10 mouse cellular contexts compared by ENCODE assay signal in the genomic region with DNA sequence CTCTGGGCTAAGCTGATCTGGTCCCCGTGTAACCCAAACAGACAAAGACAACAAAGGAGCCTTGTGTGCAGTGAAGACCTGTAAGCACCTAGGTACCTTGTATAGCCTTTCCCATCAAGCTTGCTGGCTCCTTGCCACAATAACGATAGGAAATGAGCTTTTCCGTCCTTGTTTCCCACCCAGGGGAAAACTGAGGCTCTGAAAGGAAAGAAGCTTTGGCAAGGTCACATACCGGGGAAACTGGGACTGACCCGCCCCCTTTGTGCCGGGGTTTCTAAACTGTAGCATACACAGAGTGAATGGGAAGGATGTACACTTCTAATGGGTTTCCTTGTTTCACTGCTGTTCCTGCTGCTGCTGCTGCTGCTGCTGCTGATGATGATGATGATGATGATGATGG. TPM values are rescaled to one million over a fixed set of nuclear protein-coding genes. Genes with fewer than 3 reads are reported as not detected.
DNase-seq lines count a peak whose midpoint lies in the region; ATAC-seq and TF ChIP-seq lines count a peak whose summit lies in the region.
"Had no signal": no experiment of that assay in that cellular context is flagged by ENCODE, and none has a peak within 500 bp of the region (broad histone marks: within the 10 kb centered on the region; RNA-seq: fewer than 3 reads in every experiment).

No protein-coding gene starts in this region.

- no peaks in the 10 kb centered on the region for H3K36me3 ChIP-seq in limb, embryonic 15.5 days
- H3K36me3 ChIP-seq in limb, embryonic 10.5 days: no peaks in the 10 kb centered on the region
- H3K36me3 ChIP-seq in heart, embryonic 10.5 days: no peaks in the 10 kb centered on the region
- no peaks in the 10 kb centered on the region for H3K36me3 ChIP-seq in kidney, adult 2 months (ENCODE audit: control insufficient read depth, insufficient read depth, low read length)
- no peaks in the 10 kb centered on the region for H3K36me3 ChIP-seq in forebrain, embryonic 16.5 days (ENCODE audit: control insufficient read depth, insufficient read depth)
- no peaks in the 10 kb centered on the region for H3K36me3 ChIP-seq in midbrain, embryonic 11.5 days (ENCODE audit: control insufficient read depth, insufficient read depth, low read length)

- no peak for ATAC-seq in limb, embryonic 15.5 days (ENCODE audit: insufficient number of reproducible peaks, low FRiP score, low TSS enrichment, low read depth)
- ATAC-seq in forebrain, embryonic 16.5 days: no peak
- no peak for ATAC-seq in midbrain, embryonic 11.5 days (ENCODE audit: low FRiP score)

- 0 out of 2 replicates have a peak overlapping the region, but pooled peaks have one; percentile 43 for H3K27ac ChIP-seq in limb, embryonic 15.5 days
- no peak overlapping the region for H3K27ac ChIP-seq in limb, embryonic 10.5 days
- H3K27ac ChIP-seq in heart, embryonic 10.5 days: 0 out of 2 replicates have a peak overlapping the region, but pooled peaks have one; percentile 22
- H3K27ac ChIP-seq in kidney, adult 2 months (ENCODE audit: insufficient read depth, low read depth, low read length): peak overlapping the region; percentile 62; the same call in 1 of the 2 replicates
- H3K27ac ChIP-seq in forebrain, embryonic 16.5 days (ENCODE audit: low read length): no peak overlapping the region
- H3K27ac ChIP-seq in midbrain, embryonic 11.5 days (ENCODE audit: low read depth, low read length): no peak overlapping the region
- H3K27ac ChIP-seq: left cerebral cortex, adult 2 months had no signal

- H3K4me3 ChIP-seq in limb, embryonic 15.5 days: no peak overlapping the region
- H3K4me3 ChIP-seq in limb, embryonic 10.5 days: no peak overlapping the region
- H3K4me3 ChIP-seq in heart, embryonic 10.5 days: no peak overlapping the region
- no peak overlapping the region for H3K4me3 ChIP-seq in kidney, adult 2 months (ENCODE audit: insufficient read depth, low read depth, low read length)
- no peak overlapping the region for H3K4me3 ChIP-seq in forebrain, embryonic 16.5 days (replicated peaks; ENCODE audit: low read length)
- H3K4me3 ChIP-seq in midbrain, embryonic 11.5 days (ENCODE audit: low read depth, low read length): no peak overlapping the region
- H3K4me3 ChIP-seq: left cerebral cortex, adult 2 months had no signal

- H3K9me3 ChIP-seq in limb, embryonic 15.5 days: no peaks in the 10 kb centered on the region
- H3K9me3 ChIP-seq in limb, embryonic 10.5 days (replicated peaks): no peaks in the 10 kb centered on the region
- H3K9me3 ChIP-seq in heart, embryonic 10.5 days: no peaks in the 10 kb centered on the region
- H3K9me3 ChIP-seq in forebrain, embryonic 16.5 days (ENCODE audit: control insufficient read depth, low read length): no peaks in the 10 kb centered on the region
- H3K9me3 ChIP-seq in midbrain, embryonic 11.5 days (ENCODE audit: control insufficient read depth, low read length): no peaks in the 10 kb centered on the region

- H3K4me2 ChIP-seq in limb, embryonic 15.5 days: no peak overlapping the region
- H3K4me2 ChIP-seq in forebrain, embryonic 16.5 days (ENCODE audit: low read length): no peak overlapping the region
- H3K4me2 ChIP-seq in midbrain, embryonic 11.5 days: no peak overlapping the region

- H3K9ac ChIP-seq in limb, embryonic 15.5 days: no peak overlapping the region
- H3K9ac ChIP-seq in forebrain, embryonic 16.5 days (replicated peaks; ENCODE audit: low read depth, low read length): no peak overlapping the region
- H3K9ac ChIP-seq in midbrain, embryonic 11.5 days (ENCODE audit: low read length): no peak overlapping the region

- TF ChIP-seq CTCF in kidney, adult 2 months (conservative IDR thresholded peaks at IDR 0.05; ENCODE audit: insufficient read depth, insufficient read length, low read depth, low read length): no peak

- DNase-seq in limb, embryonic 10.5 days (ENCODE audit: low spot score): no peak
- DNase-seq in heart, embryonic 10.5 days (ENCODE audit: low spot score): no peak
- peak; percentile 67 for DNase-seq in kidney, adult 2 months
- DNase-seq in skeletal muscle tissue, adult 2 months (ENCODE audit: low read depth, low spot score): peak; percentile 11
- no peak for DNase-seq in left cerebral cortex, adult 11 months (ENCODE audit: low spot score)
- DNase-seq in midbrain, embryonic 11.5 days (ENCODE audit: low spot score, missing footprints): no peak
- DNase-seq: thymus, postnatal 25 days had no signal

- 44% methylated on average over 6 of the region's 6 CpGs for WGBS in limb, embryonic 15.5 days
- WGBS in limb, embryonic 10.5 days: 60% methylated on average over 6 of the region's 6 CpGs
- 64% methylated on average over 6 of the region's 6 CpGs for WGBS in heart, embryonic 10.5 days
- WGBS in kidney, adult 2 months: 33% methylated on average over 6 of the region's 6 CpGs
- WGBS in forebrain, embryonic 16.5 days: 33% methylated on average over 6 of the region's 6 CpGs
- 74% methylated on average over 6 of the region's 6 CpGs for WGBS in midbrain, embryonic 11.5 days

- H3K27me3 ChIP-seq in limb, embryonic 15.5 days: 0 out of 2 replicates have a peak, but pooled peaks cover 3% of the 10 kb centered on the region
- H3K27me3 ChIP-seq in limb, embryonic 10.5 days (ENCODE audit: low read depth, poor library complexity, severe bottlenecking): no peaks in the 10 kb centered on the region
- H3K27me3 ChIP-seq in heart, embryonic 10.5 days (ENCODE audit: insufficient read depth, poor library complexity, severe bottlenecking): no peaks in the 10 kb centered on the region
- no peaks in the 10 kb centered on the region for H3K27me3 ChIP-seq in kidney, adult 2 months (replicated peaks; ENCODE audit: control insufficient read depth, insufficient read depth, low read length)
- H3K27me3 ChIP-seq in forebrain, embryonic 16.5 days (replicated peaks; ENCODE audit: control insufficient read depth, insufficient read depth, low read length): no peaks in the 10 kb centered on the region
- no peaks in the 10 kb centered on the region for H3K27me3 ChIP-seq in midbrain, embryonic 11.5 days (ENCODE audit: control insufficient read depth, insufficient read depth, low read length)

- H3K4me1 ChIP-seq in limb, embryonic 15.5 days: peaks cover 13% of the 10 kb centered on the region
- peaks cover 30% of the 10 kb centered on the region for H3K4me1 ChIP-seq in limb, embryonic 10.5 days
- H3K4me1 ChIP-seq in heart, embryonic 10.5 days: peaks cover 11% of the 10 kb centered on the region
- no peaks in the 10 kb centered on the region for H3K4me1 ChIP-seq in kidney, adult 2 months (ENCODE audit: control insufficient read depth, insufficient read depth, low read length)
- H3K4me1 ChIP-seq in forebrain, embryonic 16.5 days (replicated peaks; ENCODE audit: control insufficient read depth, insufficient read depth, low read length): 0 out of 2 replicates have a peak, but pooled peaks cover 6% of the 10 kb centered on the region
- H3K4me1 ChIP-seq in midbrain, embryonic 11.5 days (ENCODE audit: control insufficient read depth, insufficient read depth, low read length): no peaks in the 10 kb centered on the region

- TF ChIP-seq POLR2A in kidney, adult 2 months (IDR thresholded peaks at IDR 0.05; ENCODE audit: low read depth, low read length): no peak

RNA-seq across cellular contexts. Expression of a gene that starts 12.1 kb away (rescaled TPM):
- polyA plus RNA-seq in limb, embryonic 15.5 days (2015; fragmentation: Nextera tagmentation; extraction: Ambion mirVana): 33.1 and 44.4 TPM in 2 replicates
- 0.45 and 0.46 TPM in 2 replicates for polyA plus RNA-seq in limb, embryonic 10.5 days (2016; fragmentation: Nextera tagmentation; extraction: Ambion mirVana)
- polyA plus RNA-seq in heart, embryonic 10.5 days (2016; fragmentation: Nextera tagmentation; extraction: Ambion mirVana): 0.60 and 1.9 TPM in 2 replicates
- not detected in 2 replicates for polyA plus RNA-seq in kidney, adult 2 months (2012; rRNA removed)
- not detected in 2 replicates for polyA plus RNA-seq in forebrain, embryonic 16.5 days (2015; fragmentation: Nextera tagmentation; extraction: Ambion mirVana)
- 0.48 and 0.69 TPM in 2 replicates for polyA plus RNA-seq in midbrain, embryonic 11.5 days (2014; fragmentation: Nextera tagmentation; extraction: Ambion mirVana)

Comparison
In these comparisons a context has a peak if more than half of its experiments do, and no peak if none do; other contexts are left out.
1. H3K27ac ChIP-seq: peak in limb, embryonic 15.5 days (single experiment), heart, embryonic 10.5 days (single experiment) and kidney, adult 2 months (single experiment); none in limb, embryonic 10.5 days (single experiment), forebrain, embryonic 16.5 days (single experiment) and midbrain, embryonic 11.5 days (single experiment).
2. RNA of a gene that starts 12.1 kb away (polyA plus RNA-seq): 33.1 to 44.4 TPM in limb, embryonic 15.5 days; 0.60 to 1.9 TPM in heart, embryonic 10.5 days, 0.48 to 0.69 TPM in midbrain, embryonic 11.5 days, 0.45 to 0.46 TPM in limb, embryonic 10.5 days, not detected in forebrain, embryonic 16.5 days and not detected in kidney, adult 2 months; every median in the first group is over 10 times any median in the second.
3. DNase-seq: peak in kidney, adult 2 months (single experiment) and skeletal muscle tissue, adult 2 months (single experiment); none in limb, embryonic 10.5 days (single experiment), heart, embryonic 10.5 days (single experiment), left cerebral cortex, adult 11 months (single experiment) and midbrain, embryonic 11.5 days (single experiment).